Mouse (Mus musculus) thymus, adult 2 months (tissue): ENCODE measurements around the gene Pfn4. TPM values are rescaled to one million over a fixed set of nuclear protein-coding genes. Genes with fewer than 3 reads are reported as not detected.
"Not testable (repeated sequence)": the region's sequence is repeated elsewhere in the genome, so short reads cannot be mapped to it uniquely, and the experiment has no call there.

Experiments
- DNase-seq: peaks from one replicate; pipeline ENCODE4 v3.0.0; 2021
- H3K27ac ChIP-seq: fragments of 200-500 bp; 2 replicates; pipeline ENCODE4 v1.5.1; 2012; ENCODE audit warnings: low read length, control low read depth; ENCODE audit not compliant: control insufficient read depth, insufficient read depth
- H3K27me3 ChIP-seq: fragments of 200-500 bp; 2 replicates; pipeline ENCODE4 v1.6.1; 2012; ENCODE audit warnings: mild to moderate bottlenecking, low read length, moderate library complexity, mixed read lengths; ENCODE audit not compliant: control insufficient read depth, insufficient read depth
- H3K36me3 ChIP-seq: fragments of 200-500 bp; 2 replicates; pipeline ENCODE4 v1.6.1; 2012; ENCODE audit warnings: mild to moderate bottlenecking, low read length, moderate library complexity; ENCODE audit not compliant: control insufficient read depth, insufficient read depth
- H3K4me1 ChIP-seq: fragments of 200-500 bp; replicated peaks from 2 replicates; pipeline ENCODE4 v1.6.1; 2012; ENCODE audit warnings: low read length; ENCODE audit not compliant: control insufficient read depth, insufficient read depth
- H3K4me3 ChIP-seq: fragments of 200-500 bp; 2 replicates; pipeline ENCODE4 v1.5.1; 2012; ENCODE audit warnings: mild to moderate bottlenecking, low read length, control low read depth, moderate library complexity; ENCODE audit not compliant: control insufficient read depth, insufficient read depth
- CTCF ChIP-seq: fragments of 200-500 bp; IDR thresholded peaks from 2 replicates; pipeline ENCODE4 v1.5.1; 2012; ENCODE audit warnings: mild to moderate bottlenecking, control low read depth, low read length, moderate library complexity, borderline replicate concordance; ENCODE audit not compliant: control insufficient read depth, poor library complexity, insufficient read depth; ENCODE audit errors: extremely low read depth
- POLR2A ChIP-seq: fragments of 200-500 bp; IDR thresholded peaks from 2 replicates; pipeline ENCODE4 v1.6.1; 2012; ENCODE audit warnings: mild to moderate bottlenecking, low read length, control low read depth, moderate library complexity; ENCODE audit not compliant: control insufficient read depth, poor library complexity, insufficient read depth; ENCODE audit errors: extremely low read depth
- WGBS: fragments of 180-500 bp; shearing (Covaris S2); methylation state at CpG from one replicate; pipeline ENCODE4 v1.1.7; 2018; 5-methylcytosine and 5-hydroxymethylcytosine counted together
- polyA plus RNA-seq: library from polyadenylated mRNA; depleted of rRNA; stranded (reverse); fragments of >200 nt; gene quantifications from 2 replicates; pipeline ENCODE4 v1.2.3, GENCODE M21; 2012

Pfn4 gene
- polyA plus RNA-seq, 1 experiment = 0.32 TPM

- no peaks in the 10 kb centered on the region for H3K36me3 ChIP-seq
- no peaks in the 10 kb centered on the region for H3K27me3 ChIP-seq
- TF ChIP-seq CTCF = no peak
- TF ChIP-seq POLR2A = no peak
- peaks cover 12% of the 10 kb centered on the region for H3K4me1 ChIP-seq
- H3K27ac ChIP-seq = no peak overlapping the region
- H3K4me3 ChIP-seq = no peak overlapping the region
- DNase-seq = peak; percentile 28
- whole genome bisulfite sequencing = 22% methylated on average over 5 of the region's 5 CpGs
Measured at GRCm38 (mm10) chr12:4783598-4783997, 14.8 kb downstream of the Pfn4 start.

GRCm38 (mm10) chr12:4784466-4784865, 15.6 kb downstream of the Pfn4 start:
- no peak overlapping the region for H3K4me3 ChIP-seq
- 19% methylated on average over 2 of the region's 2 CpGs for WGBS
- no peaks in the 10 kb centered on the region for H3K36me3 ChIP-seq
- H3K27ac ChIP-seq = no peak overlapping the region
- peaks cover 12% of the 10 kb centered on the region for H3K4me1 ChIP-seq
- H3K27me3 ChIP-seq = no peaks in the 10 kb centered on the region
- no peak for DNase-seq
- TF ChIP-seq POLR2A (no peak), CTCF (no peak)

DNA sequence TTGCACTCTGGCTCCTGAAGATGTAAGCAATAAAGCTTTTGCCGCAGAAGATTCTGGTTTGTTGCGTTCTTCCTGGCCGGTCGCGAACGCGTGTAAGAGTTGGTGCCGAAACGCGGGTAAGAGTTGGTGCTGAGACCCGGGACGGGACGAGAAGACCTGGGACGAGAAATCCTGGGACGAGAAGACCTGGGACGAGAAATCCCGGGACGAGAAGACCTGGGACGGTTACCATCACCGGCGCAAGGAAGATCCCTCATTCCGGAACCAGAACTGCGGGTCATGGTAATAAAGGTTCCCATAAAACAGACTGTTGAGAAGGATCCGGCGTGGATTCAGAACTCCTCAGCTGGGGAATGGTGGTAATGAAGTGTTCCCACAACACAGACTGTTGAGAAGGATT, 19.3 kb downstream of the Pfn4 start:
- not testable (repeated sequence) for H3K36me3 ChIP-seq, H3K4me1 ChIP-seq, DNase-seq, H3K27me3 ChIP-seq, H3K27ac ChIP-seq, H3K4me3 ChIP-seq
- WGBS = 96% methylated on average over 25 of the region's 25 CpGs

DNA sequence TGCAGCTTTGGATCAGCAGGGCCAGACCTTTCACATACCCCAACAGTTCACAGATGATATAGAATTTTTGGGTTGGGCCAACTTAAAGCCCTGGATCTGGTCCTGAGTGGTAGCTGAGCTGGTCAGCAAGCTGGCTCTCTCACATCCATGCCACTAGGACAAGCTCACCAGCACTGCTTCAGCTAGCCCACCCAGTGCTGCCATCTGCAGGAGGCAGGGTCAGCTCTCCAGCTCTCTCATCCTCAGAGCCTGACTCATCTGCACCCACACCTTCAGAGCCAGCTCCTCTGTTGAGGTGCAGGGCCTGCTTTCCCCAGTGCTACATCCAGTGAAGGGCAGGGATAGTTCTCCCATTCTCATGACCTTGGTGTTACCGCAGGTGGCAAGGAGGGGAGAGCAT, 24.9 kb downstream of the Pfn4 start:
- H3K36me3 ChIP-seq = no peaks in the 10 kb centered on the region
- no peak overlapping the region for H3K4me3 ChIP-seq
- peak; percentile 29 for DNase-seq
- WGBS = 83% methylated on average over 1 of the region's 1 CpGs
- no peaks in the 10 kb centered on the region for H3K4me1 ChIP-seq
- no peaks in the 10 kb centered on the region for H3K27me3 ChIP-seq
- TF ChIP-seq CTCF (no peak), POLR2A (no peak)
- H3K27ac ChIP-seq = no peak overlapping the region

- not testable (repeated sequence) for H3K36me3 ChIP-seq, H3K27me3 ChIP-seq, H3K27ac ChIP-seq, H3K4me3 ChIP-seq, DNase-seq, H3K4me1 ChIP-seq
- WGBS = 84% methylated on average over 6 of the region's 6 CpGs
Measured at GRCm38 (mm10) chr12:4797471-4797870, 28.6 kb downstream of the Pfn4 start.

DNA sequence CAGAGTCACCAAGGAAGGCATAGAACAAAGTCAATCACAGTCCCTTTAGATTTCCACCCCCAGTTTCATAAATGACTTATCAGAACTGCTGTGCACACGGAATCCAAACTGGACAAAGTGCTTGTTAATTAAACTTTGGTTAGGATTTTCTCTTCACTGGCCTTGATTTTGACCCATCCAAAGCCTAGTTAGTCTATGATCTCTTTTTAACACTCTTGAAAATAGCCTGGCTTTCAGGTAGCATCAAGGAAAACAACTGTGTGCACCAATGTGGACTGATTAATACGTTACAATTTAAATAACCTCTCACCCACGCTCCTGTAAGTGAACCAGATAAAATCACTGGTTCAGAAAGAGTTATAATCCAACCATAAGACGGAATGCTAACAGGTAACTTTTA, 42.2 kb downstream of the Pfn4 start:
- H3K27ac ChIP-seq = no peak overlapping the region
- no peaks in the 10 kb centered on the region for H3K36me3 ChIP-seq
- no peaks in the 10 kb centered on the region for H3K4me1 ChIP-seq
- DNase-seq = no peak
- WGBS = 91% methylated on average over 4 of the region's 4 CpGs
- H3K27me3 ChIP-seq = no peaks in the 10 kb centered on the region
- no peak overlapping the region for H3K4me3 ChIP-seq
- no peak for TF ChIP-seq POLR2A
- no peak for TF ChIP-seq CTCF

DNA sequence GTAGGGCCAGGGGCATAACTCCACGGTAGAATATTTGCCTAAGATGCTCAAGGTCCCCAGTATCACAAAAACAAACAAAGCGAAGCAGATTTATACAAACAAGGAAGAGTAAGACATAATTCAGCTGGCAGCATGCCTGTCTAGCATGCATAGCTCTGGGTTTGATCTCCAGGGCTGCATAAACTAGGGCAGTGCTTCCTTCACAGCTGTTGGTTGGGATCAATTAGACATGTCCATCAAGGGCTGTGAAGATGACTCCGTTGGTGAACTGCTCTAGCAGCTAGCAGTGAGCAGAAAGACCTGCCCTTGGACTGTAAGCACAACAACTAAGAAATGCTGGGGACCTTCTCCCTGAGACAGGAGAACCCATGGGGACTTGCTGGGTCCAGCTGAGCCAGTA, 42.9 kb downstream of the Pfn4 start:
- TF ChIP-seq POLR2A (no peak), CTCF (no peak)
- 76% methylated on average over 3 of the region's 3 CpGs for WGBS
- H3K36me3 ChIP-seq = no peaks in the 10 kb centered on the region
- DNase-seq = no peak
- no peak overlapping the region for H3K4me3 ChIP-seq
- H3K27ac ChIP-seq = no peak overlapping the region
- H3K4me1 ChIP-seq = no peaks in the 10 kb centered on the region
- H3K27me3 ChIP-seq = no peaks in the 10 kb centered on the region
